Mouse (Mus musculus) left cerebral cortex, adult 9 months (tissue): ENCODE measurements around the gene Ubn1.

Experiments used
- DNase-seq, 2 experiments: peaks; one replicate each; pipeline ENCODE4 v3.0.0; 2022; ENCODE audit warnings: low spot score in 2 of 2

The Ubn1 gene

GRCm38 (mm10) chr16:5049774-5050234 lies at the start of gene Ubn1, which contains the start of gene Glyr1:
Gene Ubn1 (plus strand): TSS chr16:5050057.
Gene Glyr1 (minus strand): TSS chr16:5049863.
- peak; percentile 98 to 99 for DNase-seq

GRCm38 (mm10) chr16:5000611-5001010 lies 49.2 kb upstream of the Ubn1 start:
- DNase-seq = no peak

- no peak for DNase-seq
Measured at GRCm38 (mm10) chr16:5007067-5007466, 42.8 kb upstream of the Ubn1 start, which contains the start of gene Smim22. Gene Smim22 (plus strand): TSS chr16:5007288.

GRCm38 (mm10) chr16:5007492-5007891 lies 42.4 kb upstream of the Ubn1 start:
- DNase-seq = no peak

DNA sequence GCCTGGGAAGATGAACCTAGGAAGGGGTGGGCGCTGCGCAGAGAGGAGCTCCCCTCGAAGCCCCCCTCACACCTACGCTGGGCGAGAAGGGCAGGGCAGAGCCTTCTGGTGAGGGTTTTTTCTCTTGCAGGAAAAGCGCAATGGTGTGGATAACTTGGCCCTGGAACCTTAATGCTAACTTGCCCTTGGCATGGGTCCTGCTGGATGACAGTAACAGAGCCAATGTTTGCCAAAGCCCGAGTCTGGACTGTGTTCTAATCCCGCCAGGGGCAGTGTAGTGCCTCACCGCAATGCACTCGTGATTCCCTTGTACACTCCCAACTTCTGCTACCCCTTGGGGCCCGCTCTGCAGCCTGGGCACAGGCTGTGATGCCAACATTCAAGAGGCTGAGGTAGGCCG lies 41.8 kb upstream of the Ubn1 start:
- no peak for DNase-seq

DNA sequence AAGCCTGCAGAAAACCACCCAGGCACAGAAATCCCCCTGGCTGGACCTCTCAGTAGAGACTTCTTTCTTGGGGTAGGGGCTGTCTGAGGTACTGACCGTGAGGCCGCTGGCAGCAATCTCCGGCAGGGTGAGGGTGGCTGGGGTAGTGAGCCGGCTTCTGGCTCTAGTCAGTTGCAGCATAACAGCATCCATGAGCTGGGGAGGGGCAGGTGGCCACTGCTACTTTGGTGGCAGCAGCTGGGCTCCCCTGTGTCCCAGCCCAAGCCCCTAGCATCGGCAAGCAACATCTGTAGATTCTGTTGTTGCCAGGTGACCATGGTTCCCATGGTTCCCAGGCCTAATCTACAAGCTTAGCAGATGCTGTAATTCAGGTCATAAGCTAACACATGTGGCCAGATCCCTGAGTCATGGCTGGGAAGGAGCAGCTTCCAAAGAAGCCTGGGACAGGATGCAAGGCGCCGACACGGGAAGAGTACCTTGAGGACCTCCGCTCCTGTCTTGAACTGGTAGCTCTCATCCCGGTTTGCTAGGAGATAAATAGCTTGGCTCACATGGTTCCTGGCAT lies 39.4 kb upstream of the Ubn1 start:
- no peak for DNase-seq

DNA sequence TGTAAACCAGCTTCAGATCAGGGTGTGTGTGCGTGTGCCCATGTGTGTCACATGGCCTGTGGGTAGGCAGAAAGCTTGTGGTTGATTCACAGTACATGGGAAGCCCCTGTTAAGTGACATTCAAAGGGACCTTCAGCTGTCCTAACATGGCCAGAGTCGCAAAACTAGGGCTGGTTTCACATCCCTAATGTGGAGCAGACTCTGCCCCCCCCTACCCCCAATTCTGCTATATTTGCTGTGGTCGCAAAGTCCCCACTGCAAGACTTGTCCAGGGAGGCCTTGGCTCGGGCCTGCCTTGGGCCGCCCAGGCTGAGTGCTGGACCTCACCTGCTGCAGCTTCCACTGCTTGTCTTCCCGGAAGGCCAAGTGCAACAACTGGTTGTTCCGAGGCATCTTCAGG lies 38.6 kb upstream of the Ubn1 start:
- no peak for DNase-seq

- DNase-seq = no peak
Measured at GRCm38 (mm10) chr16:5012036-5013005, 37.5 kb upstream of the Ubn1 start.

DNA sequence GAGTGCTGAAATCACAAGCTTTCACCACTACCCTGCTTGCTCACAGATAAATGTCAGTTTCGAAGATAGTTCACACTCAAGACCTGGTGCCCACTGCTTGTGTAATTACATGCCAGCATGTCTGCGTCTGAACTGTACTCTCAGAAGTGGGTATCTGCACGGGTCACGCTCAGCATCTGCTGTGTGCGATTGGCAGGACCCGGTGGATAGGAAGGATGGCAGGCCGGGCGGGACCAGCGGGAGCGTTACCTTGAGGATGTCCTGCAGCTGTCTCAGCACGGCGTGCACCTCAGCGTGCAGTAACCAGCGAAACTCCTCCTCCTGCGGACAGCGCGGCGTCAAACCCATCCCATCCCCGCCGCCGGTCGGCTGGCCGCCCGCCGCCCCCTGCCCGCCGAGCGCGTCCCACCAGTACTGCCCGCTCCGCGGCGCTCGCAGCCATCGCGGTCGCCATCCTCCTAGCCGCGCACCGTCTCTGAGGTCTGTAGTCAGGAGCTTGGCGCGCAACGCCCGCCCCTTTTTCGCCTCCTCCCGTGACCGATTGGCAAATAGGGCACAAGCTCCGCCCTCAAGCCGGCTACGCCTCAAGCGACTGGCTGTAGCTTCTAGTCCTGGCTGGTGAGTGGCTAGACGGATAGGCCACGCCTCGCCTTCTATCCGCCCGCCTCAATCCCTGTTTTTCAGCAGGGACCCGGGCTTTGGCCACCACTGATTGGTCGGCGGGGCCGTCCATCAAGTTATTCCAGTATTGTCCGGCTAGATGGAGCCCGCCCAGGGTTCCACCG lies 36.6 kb upstream of the Ubn1 start, which contains the start of gene Rogdi:
Gene Rogdi (minus strand): TSS at position 500 of the 785 bp plus-strand sequence.
- DNase-seq = peak; percentile 98 to 99

- no peak for DNase-seq
Measured at GRCm38 (mm10) chr16:5014578-5014977, 35.3 kb upstream of the Ubn1 start.

DNA sequence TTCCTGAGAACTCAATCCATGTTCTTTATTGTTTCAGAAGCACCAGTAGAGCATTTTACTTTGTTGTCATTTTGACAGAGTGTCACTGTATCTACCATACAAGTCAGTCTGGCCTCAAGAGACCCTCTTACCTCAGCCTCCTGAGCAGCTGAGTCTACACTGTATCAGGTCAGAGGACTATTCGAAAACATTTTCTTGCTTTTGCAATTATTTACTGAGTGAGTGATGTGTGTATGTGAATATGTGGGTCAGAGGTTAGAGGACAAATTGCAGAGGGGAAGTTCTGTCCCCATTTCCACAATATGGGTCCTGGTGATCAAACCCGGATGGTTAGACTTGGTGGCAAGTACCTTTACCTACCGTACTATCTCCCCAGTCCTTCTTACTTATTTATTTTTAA lies 25.8 kb upstream of the Ubn1 start:
- DNase-seq = no peak

DNA sequence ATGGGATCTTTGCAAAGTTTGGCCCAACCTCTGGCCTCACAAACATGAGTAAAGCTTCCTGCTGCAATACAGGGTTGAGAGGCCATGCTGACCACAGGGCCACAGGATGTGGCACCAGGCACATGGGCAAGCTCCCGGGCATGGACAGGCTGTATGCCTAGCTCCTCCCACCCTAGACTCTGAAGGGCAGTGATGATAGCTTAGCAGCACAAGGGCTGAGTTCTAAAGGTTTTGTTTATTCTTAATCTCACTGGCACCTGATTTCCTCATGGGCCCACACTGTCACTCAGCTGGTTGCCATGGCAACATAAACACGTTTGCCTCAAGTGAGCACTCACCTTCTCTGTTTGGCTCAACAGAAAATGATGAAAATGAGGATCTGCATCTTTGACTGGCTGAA lies 20.0 kb upstream of the Ubn1 start:
- DNase-seq = no peak

GRCm38 (mm10) chr16:5035591-5035990 lies 14.3 kb upstream of the Ubn1 start:
- DNase-seq = no peak

DNA sequence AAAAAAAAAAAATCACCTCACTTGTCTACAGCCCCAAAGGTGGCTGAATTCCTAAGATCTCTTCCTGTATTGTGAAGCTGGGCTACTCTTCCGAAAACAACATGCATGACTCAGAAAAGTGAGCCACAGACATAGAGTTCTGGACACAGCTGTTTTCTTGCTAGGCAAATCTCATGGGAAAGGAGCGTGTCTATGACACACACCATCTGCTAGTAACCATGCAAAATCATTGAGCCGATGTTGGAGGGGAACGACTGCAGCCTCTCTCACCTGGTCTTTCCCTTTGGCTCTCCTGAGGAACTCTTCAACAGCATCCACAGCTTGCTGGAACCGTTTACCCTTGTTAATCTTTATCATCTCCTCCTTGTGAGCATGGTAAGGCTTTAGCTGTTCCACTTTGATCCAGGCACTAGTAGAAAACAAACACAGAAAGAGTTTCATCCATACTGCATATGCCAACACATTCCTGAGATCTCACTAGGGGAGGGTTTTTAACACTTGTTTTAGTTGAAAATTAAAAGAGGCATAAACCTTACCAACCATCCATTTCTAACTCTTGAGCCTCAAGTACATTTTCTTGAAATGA lies 13.1 kb upstream of the Ubn1 start:
- DNase-seq = no peak

DNA sequence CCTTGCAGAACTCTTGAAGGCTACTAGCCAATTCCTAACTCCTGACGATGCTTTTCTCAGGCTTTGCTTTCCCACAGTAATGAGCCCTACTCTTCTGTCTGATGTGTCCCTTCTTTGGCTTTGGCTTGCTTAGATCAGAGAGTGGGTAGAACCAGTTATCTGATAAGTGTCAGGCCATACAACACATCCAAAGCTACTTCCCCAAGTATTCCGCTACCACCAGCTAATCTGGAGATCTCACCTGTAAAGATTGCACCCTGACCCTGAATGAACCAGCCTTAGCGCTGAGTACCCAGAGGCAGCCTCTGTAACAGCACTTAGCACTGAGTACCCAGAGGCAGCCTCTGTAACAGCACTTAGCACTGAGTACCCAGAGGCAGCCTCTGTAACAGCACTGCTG lies 4.5 kb upstream of the Ubn1 start:
- no peak for DNase-seq

DNA sequence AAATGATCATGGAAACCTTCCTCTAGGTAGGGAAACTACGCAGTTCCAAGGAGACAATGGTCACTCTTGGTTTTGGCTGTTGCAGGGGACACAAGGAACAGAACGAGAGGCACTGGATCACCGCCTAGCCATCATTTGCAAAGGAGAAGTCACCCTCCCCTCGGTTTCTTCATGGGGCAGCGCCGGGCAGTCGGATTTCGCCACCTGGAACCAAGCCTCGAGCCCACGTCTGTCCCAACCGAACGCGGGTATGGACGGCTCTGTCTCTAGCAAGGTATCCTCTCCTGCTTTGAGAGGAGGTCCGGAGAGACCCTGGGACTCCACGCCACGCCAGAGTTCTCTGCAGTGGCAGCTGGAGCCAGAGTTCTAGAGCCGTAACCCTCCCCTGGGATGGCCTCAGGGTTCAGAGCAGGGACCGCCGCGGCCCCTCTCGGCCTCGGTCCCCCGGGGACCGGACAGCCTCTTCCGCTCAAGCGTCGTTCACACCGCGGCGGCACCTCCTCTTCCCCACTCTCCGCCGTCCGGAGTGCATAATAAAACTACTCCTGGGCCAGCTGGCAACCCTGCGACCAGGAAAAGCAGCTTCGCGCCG lies 579 bp upstream of the Ubn1 start:
- no peak for DNase-seq

GRCm38 (mm10) chr16:5050251-5051110 lies 624 bp downstream of the Ubn1 start:
- DNase-seq = peak; percentile 18 to 72

GRCm38 (mm10) chr16:5058114-5058513 lies 8.3 kb downstream of the Ubn1 start:
- DNase-seq = no peak

DNA sequence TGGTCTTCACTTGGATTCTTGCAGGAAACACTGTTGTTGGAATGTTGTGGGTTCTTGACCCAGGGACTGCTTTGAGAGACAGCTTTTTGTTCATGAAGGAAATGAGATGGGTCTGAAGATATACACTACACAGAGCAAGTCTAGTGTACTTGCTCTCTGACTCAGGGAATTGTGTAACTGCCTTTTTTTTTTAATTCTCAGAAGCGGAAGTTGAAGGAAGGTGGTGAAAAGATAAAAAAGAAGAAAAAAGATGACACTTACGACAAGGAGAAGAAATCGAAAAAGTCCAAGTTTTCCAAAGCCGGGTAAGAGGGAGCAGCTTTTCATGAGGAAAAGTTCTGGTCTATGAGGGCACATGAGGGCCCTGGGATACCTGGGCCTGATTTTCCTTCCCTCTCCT lies 13.6 kb downstream of the Ubn1 start:
- DNase-seq = no peak

DNA sequence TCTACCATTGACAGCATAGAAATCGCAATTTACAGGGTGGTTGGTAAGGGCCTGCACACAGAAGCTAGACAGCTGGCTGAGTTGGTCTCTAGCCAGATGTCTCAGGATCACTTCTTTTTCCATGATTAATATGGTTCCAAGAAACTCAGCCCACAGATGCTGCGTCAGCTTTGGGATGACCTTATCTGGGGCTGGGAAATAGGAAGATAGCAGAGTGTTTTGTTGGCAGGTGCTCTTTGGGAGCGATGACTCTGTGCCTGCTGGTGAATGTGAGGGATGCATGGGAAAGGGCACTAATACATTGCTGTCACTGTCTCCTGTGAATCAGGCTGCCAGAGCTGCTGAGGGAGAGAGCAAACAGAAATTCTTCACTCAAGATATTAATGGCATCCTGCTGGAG lies 20.5 kb downstream of the Ubn1 start:
- DNase-seq = peak in 1 of 2 experiments; percentile 47
